Mouse (Mus musculus) duodenum, adult 2 months (tissue): Measurements from ENCODE around the gene Trim40. TPM values are rescaled to one million over a fixed set of nuclear protein-coding genes. Genes with fewer than 3 reads are reported as not detected.

ENCODE experiments used
- polyA plus RNA-seq: library from polyadenylated mRNA; depleted of rRNA; stranded (reverse); fragments of >200 nt; gene quantifications from 2 replicates; pipeline ENCODE4 v1.2.3, GENCODE M21; 2012; ENCODE audit warnings: low replicate concordance; rRNA removed

Gene Trim40
- 15.0 and 31.3 TPM in 2 replicates for polyA plus RNA-seq

GRCm38 (mm10) chr17:36890073-36890903, at the start of gene Trim40:
TSS of gene Trim40 (minus strand) at chr17:36890123.

GRCm38 (mm10) chr17:36897552-36898205, 7.8 kb upstream of the Trim40 start, which contains the start of gene Trim31:
TSS of gene Trim31 (plus strand) at chr17:36898118.

DNA sequence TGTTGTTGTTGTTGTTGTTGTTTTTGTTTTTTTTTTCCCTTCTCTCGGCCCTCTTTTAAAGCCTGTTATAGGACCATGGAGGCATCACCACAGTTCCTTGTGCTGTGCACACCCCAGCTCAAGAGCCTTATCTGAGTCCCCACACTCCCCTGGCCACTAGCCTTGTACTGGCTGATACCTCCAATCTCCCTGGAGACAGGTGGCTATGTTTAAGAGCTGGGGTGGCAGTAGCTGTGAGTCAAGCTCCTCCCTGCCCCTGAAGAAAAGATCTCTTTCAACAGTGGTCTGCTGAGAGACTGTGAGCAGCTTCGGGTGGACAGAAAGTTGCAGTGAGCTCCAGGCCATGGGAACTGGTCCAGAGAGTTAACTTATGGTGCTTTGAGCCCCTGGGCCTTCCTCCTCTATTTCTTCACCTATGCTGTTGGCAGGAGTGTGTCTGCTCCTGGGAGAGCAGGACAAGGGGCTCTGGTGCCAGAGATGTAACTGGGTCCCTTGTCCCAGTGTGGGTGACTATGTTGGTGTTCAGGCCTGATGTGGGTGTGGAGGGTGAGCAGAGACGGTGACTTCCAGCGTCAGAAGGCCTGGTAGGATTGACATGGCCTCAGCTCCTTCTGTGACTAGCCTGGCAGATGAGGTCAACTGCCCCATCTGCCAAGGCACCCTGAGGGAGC, 20.5 kb downstream of the Trim40 start, which contains the start of gene Trim10:
Trim10 (plus strand) TSS at position 291 of the 671 bp plus-strand sequence.

GRCm38 (mm10) chr17:36866719-36867527, 23.0 kb downstream of the Trim40 start, which contains the start of gene Trim15:
TSS of gene Trim15 (minus strand) at chr17:36867210.

GRCm38 (mm10) chr17:36836874-36837647, 52.9 kb downstream of the Trim40 start, which contains the start of gene Trim26:
TSS of gene Trim26 (plus strand) at chr17:36837134.

Other genes starting within 250 kb of the Trim40 start
- gene H2-M9, start 247.5 kb downstream of the Trim40 start, polyA plus RNA-seq, result 0.09 TPM in 1 of 2 replicates, not detected in the other
- not detected in 2 replicates for gene H2-M1, start 217.9 kb downstream of the Trim40 start, polyA plus RNA-seq
- gene H2-M10.5, start 117.2 kb downstream of the Trim40 start, polyA plus RNA-seq, result not detected in 2 replicates
- not detected in 2 replicates for gene H2-M10.6, start 78.0 kb downstream of the Trim40 start, polyA plus RNA-seq
- 26.0 and 26.5 TPM in 2 replicates for gene Trim26, start 53.0 kb downstream of the Trim40 start, polyA plus RNA-seq
- gene Trim15, start 22.9 kb downstream of the Trim40 start, polyA plus RNA-seq, result 7.4 and 33.1 TPM in 2 replicates
- 0.05 TPM in 1 of 2 replicates, not detected in the other for gene Trim10, start 20.5 kb downstream of the Trim40 start, polyA plus RNA-seq
- gene Trim31, start 8.0 kb upstream of the Trim40 start, polyA plus RNA-seq, result 26.5 and 31.2 TPM in 2 replicates
- 4.6 and 6.2 TPM in 2 replicates for gene Rnf39, start 52.8 kb upstream of the Trim40 start, polyA plus RNA-seq
- gene Ppp1r11, start 61.6 kb upstream of the Trim40 start, polyA plus RNA-seq, result 21.9 and 27.9 TPM in 2 replicates
- gene Znrd1, start 68.4 kb upstream of the Trim40 start, polyA plus RNA-seq, result 16.1 and 17.6 TPM in 2 replicates
- gene Znrd1as, start 68.5 kb upstream of the Trim40 start, polyA plus RNA-seq, result 0.25 and 0.28 TPM in 2 replicates
- not detected in 2 replicates for gene 2410137M14Rik, start 91.1 kb upstream of the Trim40 start, polyA plus RNA-seq
- 0.19 TPM in 1 of 2 replicates, not detected in the other for gene H2-M5, start 99.4 kb upstream of the Trim40 start, polyA plus RNA-seq
- gene Zfp57, start 111.0 kb upstream of the Trim40 start, polyA plus RNA-seq, result 0.64 and 1.1 TPM in 2 replicates
- gene Mog, start 133.3 kb upstream of the Trim40 start, polyA plus RNA-seq, result not detected in 2 replicates
- gene Gabbr1, start 155.8 kb upstream of the Trim40 start, polyA plus RNA-seq, result 5.3 and 11.2 TPM in 2 replicates
- gene Olfr90, start 198.4 kb upstream of the Trim40 start, polyA plus RNA-seq, result not detected in 2 replicates
- not detected in 2 replicates for gene Olfr91, start 208.2 kb upstream of the Trim40 start, polyA plus RNA-seq
- gene Olfr92, start 230.0 kb upstream of the Trim40 start, polyA plus RNA-seq, result not detected in 2 replicates